Mouse (Mus musculus) stomach, embryonic 16.5 days (tissue): ENCODE results near the gene Slc24a3. TPM values are rescaled to one million over a fixed set of nuclear protein-coding genes. Genes with fewer than 3 reads are reported as not detected.

ENCODE experiments used
- ATAC-seq: fragments of 200-750 bp; cut with Nextera tagmentation; 2 replicates; pipeline ENCODE4 v1.8.0; 2017; ENCODE audit warnings: moderate number of reproducible peaks, moderate TSS enrichment; ENCODE audit not compliant: insufficient read depth, low FRiP score
- H3K27ac ChIP-seq: fragments of 300-500 bp; sonication (generic); 2 replicates; pipeline ENCODE4 v1.5.1; 2014; ENCODE audit warnings: low read length
- H3K27me3 ChIP-seq: fragments of 300-500 bp; sonication (generic); 2 replicates; pipeline ENCODE4 v1.6.1; 2014; ENCODE audit warnings: low read length, control low read depth, mixed read lengths; ENCODE audit not compliant: control insufficient read depth, insufficient read depth
- H3K36me3 ChIP-seq: fragments of 300-500 bp; sonication (generic); 2 replicates; pipeline ENCODE4 v1.6.1; 2014; ENCODE audit warnings: low read length; ENCODE audit not compliant: control insufficient read depth, insufficient read depth
- H3K4me1 ChIP-seq: fragments of 300-500 bp; sonication (generic); 2 replicates; pipeline ENCODE4 v1.6.1; 2014; ENCODE audit warnings: low read length, control low read depth, mixed read lengths; ENCODE audit not compliant: control insufficient read depth, insufficient read depth
- H3K4me2 ChIP-seq: fragments of 300-500 bp; sonication (generic); 2 replicates; pipeline ENCODE4 v1.6.1; 2014; ENCODE audit warnings: low read depth, low read length, mixed read lengths
- H3K4me3 ChIP-seq: fragments of 300-500 bp; sonication (generic); replicated peaks from 2 replicates; pipeline ENCODE4 v1.5.1; 2014; ENCODE audit warnings: mild to moderate bottlenecking, low read length
- H3K9ac ChIP-seq: fragments of 300-500 bp; sonication (generic); 2 replicates; pipeline ENCODE4 v1.6.1; 2014; ENCODE audit warnings: low read length
- H3K9me3 ChIP-seq: fragments of 300-500 bp; sonication (generic); replicated peaks from 2 replicates; pipeline ENCODE4 v1.6.1; 2016; ENCODE audit warnings: low read length, control low read depth; ENCODE audit not compliant: control insufficient read depth
- WGBS: fragments of 180-500 bp; shearing (Covaris S2); extraction: QIAGEN DNeasy Blood & Tissue Kit; methylation state at CpG from one replicate; pipeline ENCODE4 v1.1.7; 2014; 5-methylcytosine and 5-hydroxymethylcytosine counted together
- polyA plus RNA-seq: library from polyadenylated mRNA; unstranded; fragments of >200 nt; fragmentation: Nextera tagmentation; extraction: Ambion mirVana; gene quantifications from 2 replicates; pipeline ENCODE4 v1.2.1, GENCODE M21; 2015

Gene Slc24a3
- polyA plus RNA-seq: 3.2 and 3.4 TPM in 2 replicates

GRCm38 (mm10) chr2:145167664-145168360 lies at the start of gene Slc24a3:
Slc24a3 (plus strand) TSS chr2:145167754.
- H3K4me1 ChIP-seq: peaks cover 3% of the 10 kb centered on the region; the same call in 1 of the 2 replicates
- peak within 1 kb of the TSS; percentile 70 for H3K4me3 ChIP-seq
- H3K9me3 ChIP-seq: no peaks in the 10 kb centered on the region
- peak within 1 kb of the TSS; percentile 87 for H3K9ac ChIP-seq
- ATAC-seq: peak; percentile 90
- WGBS: 0% methylated on average over 71 of the region's 100 CpGs
- H3K27me3 ChIP-seq: no peaks in the 10 kb centered on the region
- no peaks in the 10 kb centered on the region for H3K36me3 ChIP-seq
- peak within 1 kb of the TSS; percentile 91 for H3K4me2 ChIP-seq
- H3K27ac ChIP-seq: peak within 1 kb of the TSS; percentile 77

GRCm38 (mm10) chr2:145117762-145118161 lies 49.8 kb upstream of the Slc24a3 start:
- H3K4me3 ChIP-seq: no peak overlapping the region
- no peaks in the 10 kb centered on the region for H3K36me3 ChIP-seq
- no peaks in the 10 kb centered on the region for H3K4me1 ChIP-seq
- 71% methylated on average over 5 of the region's 5 CpGs for WGBS
- no peaks in the 10 kb centered on the region for H3K9me3 ChIP-seq
- H3K27me3 ChIP-seq: no peaks in the 10 kb centered on the region
- H3K27ac ChIP-seq: no peak overlapping the region
- no peak for ATAC-seq
- no peak overlapping the region for H3K9ac ChIP-seq
- H3K4me2 ChIP-seq: no peak overlapping the region

GRCm38 (mm10) chr2:145127747-145128146 lies 39.8 kb upstream of the Slc24a3 start:
- no peak overlapping the region for H3K4me3 ChIP-seq
- H3K9ac ChIP-seq: no peak overlapping the region
- no peaks in the 10 kb centered on the region for H3K36me3 ChIP-seq
- no peaks in the 10 kb centered on the region for H3K4me1 ChIP-seq
- ATAC-seq: no peak
- no peak overlapping the region for H3K4me2 ChIP-seq
- H3K9me3 ChIP-seq: no peaks in the 10 kb centered on the region
- 80% methylated on average over 3 of the region's 3 CpGs for WGBS
- H3K27ac ChIP-seq: no peak overlapping the region
- no peaks in the 10 kb centered on the region for H3K27me3 ChIP-seq

- no peak for ATAC-seq
- Histone ChIP-seq H3K27ac (no peak overlapping the region), H3K4me2 (no peak overlapping the region), H3K4me1 (no peaks in the 10 kb centered on the region), H3K9ac (no peak overlapping the region), H3K9me3 (no peaks in the 10 kb centered on the region), H3K4me3 (no peak overlapping the region), H3K27me3 (no peaks in the 10 kb centered on the region), H3K36me3 (no peaks in the 10 kb centered on the region)
- WGBS: 81% methylated on average over 4 of the region's 4 CpGs
These were observed 30.8 kb upstream of the Slc24a3 start for GRCm38 (mm10) chr2:145136625-145137291.

GRCm38 (mm10) chr2:145150407-145150806 lies 17.1 kb upstream of the Slc24a3 start:
- Histone ChIP-seq H3K27me3 (no peaks in the 10 kb centered on the region), H3K4me3 (no peak overlapping the region), H3K4me1 (no peaks in the 10 kb centered on the region), H3K27ac (no peak overlapping the region), H3K4me2 (no peak overlapping the region), H3K9ac (no peak overlapping the region), H3K9me3 (no peaks in the 10 kb centered on the region), H3K36me3 (no peaks in the 10 kb centered on the region)
- ATAC-seq: no peak
- 82% methylated on average over 1 of the region's 1 CpGs for WGBS

GRCm38 (mm10) chr2:145150821-145151220 lies 16.7 kb upstream of the Slc24a3 start:
- no peak overlapping the region for H3K9ac ChIP-seq
- ATAC-seq: no peak
- 74% methylated on average over 3 of the region's 3 CpGs for WGBS
- H3K27me3 ChIP-seq: no peaks in the 10 kb centered on the region
- H3K36me3 ChIP-seq: no peaks in the 10 kb centered on the region
- H3K4me3 ChIP-seq: no peak overlapping the region
- no peaks in the 10 kb centered on the region for H3K9me3 ChIP-seq
- no peaks in the 10 kb centered on the region for H3K4me1 ChIP-seq
- H3K4me2 ChIP-seq: no peak overlapping the region
- no peak overlapping the region for H3K27ac ChIP-seq

- H3K4me1 ChIP-seq: no peaks in the 10 kb centered on the region
- no peaks in the 10 kb centered on the region for H3K36me3 ChIP-seq
- no peak overlapping the region for H3K9ac ChIP-seq
- no peak overlapping the region for H3K4me2 ChIP-seq
- H3K4me3 ChIP-seq: no peak overlapping the region
- 86% methylated on average over 1 of the region's 1 CpGs for WGBS
- no peak overlapping the region for H3K27ac ChIP-seq
- ATAC-seq: no peak
- no peaks in the 10 kb centered on the region for H3K9me3 ChIP-seq
- H3K27me3 ChIP-seq: no peaks in the 10 kb centered on the region
These were observed 15.3 kb upstream of the Slc24a3 start for GRCm38 (mm10) chr2:145152281-145152680.

GRCm38 (mm10) chr2:145158972-145159371 lies 8.6 kb upstream of the Slc24a3 start:
- H3K36me3 ChIP-seq: no peaks in the 10 kb centered on the region
- no peak overlapping the region for H3K4me2 ChIP-seq
- no peak overlapping the region for H3K4me3 ChIP-seq
- WGBS: 69% methylated on average over 1 of the region's 1 CpGs
- no peaks in the 10 kb centered on the region for H3K27me3 ChIP-seq
- no peaks in the 10 kb centered on the region for H3K9me3 ChIP-seq
- H3K9ac ChIP-seq: no peak overlapping the region
- ATAC-seq: no peak
- no peaks in the 10 kb centered on the region; the same call in 1 of the 2 replicates for H3K4me1 ChIP-seq
- H3K27ac ChIP-seq: no peak overlapping the region

- 24% methylated on average over 12 of the region's 12 CpGs for WGBS
- ATAC-seq: peak; percentile 44; the same call in 1 of the 2 replicates
- Histone ChIP-seq H3K9me3 (no peaks in the 10 kb centered on the region), H3K4me3 (no peak overlapping the region), H3K4me1 (no peaks in the 10 kb centered on the region; the same call in 1 of the 2 replicates), H3K27me3 (no peaks in the 10 kb centered on the region), H3K27ac (no peak overlapping the region), H3K36me3 (no peaks in the 10 kb centered on the region), H3K9ac (no peak overlapping the region), H3K4me2 (no peak overlapping the region)
These were observed 6.4 kb upstream of the Slc24a3 start for GRCm38 (mm10) chr2:145161046-145161700.
